Mouse (Mus musculus): Measurements from ENCODE around the gene Faf1. TPM values are rescaled to one million over a fixed set of nuclear protein-coding genes. Genes with fewer than 3 reads are reported as not detected.
A peak's percentile ranks its signal among the peaks of the same experiment; 100 is the strongest.

Faf1 gene
- total and polyA plus RNA-seq, 3 experiments, result 34.9 to 52.8 (median 38.2) TPM

GRCm38 (mm10) chr4:109655738-109656137, 20.6 kb upstream of the Faf1 start:
- TF ChIP-seq MXI1 (IDR thresholded peaks at IDR 0.05; ENCODE audit: low read depth, low read length) (no peak), ZMIZ1 (IDR thresholded peaks at IDR 0.05; ENCODE audit: low read depth, low read length) (no peak), HCFC1 (IDR thresholded peaks at IDR 0.05; ENCODE audit: low read depth, low read length) (no peak), BHLHE40 (IDR thresholded peaks at IDR 0.05; ENCODE audit: low read depth, low read length) (no peak), GABPA (IDR thresholded peaks at IDR 0.05; ENCODE audit: insufficient replicate concordance, low read depth, low read length) (no peak), USF2 (conservative IDR thresholded peaks at IDR 0.05; ENCODE audit: low read depth, low read length) (no peak), RCOR1 (conservative IDR thresholded peaks at IDR 0.05; ENCODE audit: low read depth, low read length) (no peak), UBTF (IDR thresholded peaks at IDR 0.05; ENCODE audit: low read depth, low read length) (no peak), USF1 (IDR thresholded peaks at IDR 0.05; ENCODE audit: low read depth, low read length) (no peak), NRF1 (IDR thresholded peaks at IDR 0.05; ENCODE audit: low read depth, low read length) (no peak)
- no peaks in the 10 kb centered on the region for H3K4me1 ChIP-seq (ENCODE audit: control insufficient read depth in 1 of 2, insufficient read depth in 2 of 2)
- no peaks in the 10 kb centered on the region for H3K36me3 ChIP-seq (replicated peaks in 1 of 2; ENCODE audit: control insufficient read depth in 1 of 2, insufficient read depth in 1 of 2, low read length in 1 of 2)
- no peak for DNase-seq (ENCODE audit: extremely low read depth)
- no peak overlapping the region for H3K4me3 ChIP-seq (replicated peaks in 1 of 3; ENCODE audit: low read depth in 2 of 3, low read length in 2 of 3, poor library complexity in 1 of 3)
- in situ Hi-C loops (cut with MboI; ENCODE audit: low pct_ligation_motif_present, low pct_unique_long_range_greater_than_20kb, low sequenced_read_pairs), result no loop called here
- H3K4me2 ChIP-seq (ENCODE audit: insufficient read depth, low read depth, poor library complexity, severe bottlenecking), result no peak overlapping the region
- no peaks in the 10 kb centered on the region for H3K9me3 ChIP-seq (replicated peaks; ENCODE audit: low read length)
- no peaks in the 10 kb centered on the region for H3K27me3 ChIP-seq (replicated peaks)
- dilution Hi-C loops (cut with MboI; ENCODE audit: extremely low pct_ligation_motif_present, extremely low pct_unique_long_range_greater_than_20kb, low sequenced_read_pairs), result no loop called here
- no peak overlapping the region for H3K9ac ChIP-seq (ENCODE audit: insufficient read depth, low read depth)
- no peak overlapping the region for H3K27ac ChIP-seq (ENCODE audit: insufficient read depth, low read depth)
- no peaks in the 10 kb centered on the region for H3K79me2 ChIP-seq (replicated peaks; ENCODE audit: control insufficient read depth, extremely low read depth, insufficient read depth, poor library complexity, severe bottlenecking)

GRCm38 (mm10) chr4:109656301-109656700, 20.1 kb upstream of the Faf1 start:
- H3K9me3 ChIP-seq (replicated peaks; ENCODE audit: low read length), result no peaks in the 10 kb centered on the region
- no peak for TF ChIP-seq MXI1 (IDR thresholded peaks at IDR 0.05; ENCODE audit: low read depth, low read length)
- no peak for TF ChIP-seq HCFC1 (IDR thresholded peaks at IDR 0.05; ENCODE audit: low read depth, low read length)
- no peak for TF ChIP-seq USF1 (IDR thresholded peaks at IDR 0.05; ENCODE audit: low read depth, low read length)
- TF ChIP-seq UBTF (IDR thresholded peaks at IDR 0.05; ENCODE audit: low read depth, low read length), result no peak
- TF ChIP-seq IRF4 (IDR thresholded peaks at IDR 0.05; ENCODE audit: low read depth, low read length), result no peak
- no peak for TF ChIP-seq NRF1 (IDR thresholded peaks at IDR 0.05; ENCODE audit: low read depth, low read length)
- no peak for TF ChIP-seq SIN3A (IDR thresholded peaks at IDR 0.05; ENCODE audit: low read length)
- no peak for TF ChIP-seq EP300 (IDR thresholded peaks at IDR 0.05; ENCODE audit: low read length)
- no peak for TF ChIP-seq POLR2A (IDR thresholded peaks at IDR 0.05; ENCODE audit: low read depth, low read length)
- no peak for TF ChIP-seq BHLHE40 (IDR thresholded peaks at IDR 0.05; ENCODE audit: low read depth, low read length)
- TF ChIP-seq JUND (conservative IDR thresholded peaks at IDR 0.05; ENCODE audit: low read depth, low read length), result no peak
- TF ChIP-seq E2F4 (IDR thresholded peaks at IDR 0.05; ENCODE audit: insufficient replicate concordance, low read depth, low read length), result no peak
- no peak for TF ChIP-seq MEF2A (IDR thresholded peaks at IDR 0.05; ENCODE audit: borderline replicate concordance, low read depth, low read length)
- no peak for TF ChIP-seq JUN (IDR thresholded peaks at IDR 0.05; ENCODE audit: insufficient read depth, low read depth, low read length)
- peak overlapping the region; percentile 43; the same call in 1 of the 2 replicates for H3K9ac ChIP-seq (ENCODE audit: insufficient read depth, low read depth)
- no peaks in the 10 kb centered on the region for H3K27me3 ChIP-seq (replicated peaks)
- no peak for DNase-seq (ENCODE audit: extremely low read depth)
- H3K79me2 ChIP-seq (replicated peaks; ENCODE audit: control insufficient read depth, extremely low read depth, insufficient read depth, poor library complexity, severe bottlenecking), result no peaks in the 10 kb centered on the region
- peaks cover 0 to 3% of the 10 kb centered on the region in 2 experiments for H3K36me3 ChIP-seq (replicated peaks in 1 of 2; ENCODE audit: control insufficient read depth in 1 of 2, insufficient read depth in 1 of 2, low read length in 1 of 2)
- H3K4me1 ChIP-seq (ENCODE audit: control insufficient read depth in 1 of 2, insufficient read depth in 2 of 2), result no peaks in the 10 kb centered on the region; a peak in 1 of 4 replicates
- dilution Hi-C loops (cut with MboI; ENCODE audit: extremely low pct_ligation_motif_present, extremely low pct_unique_long_range_greater_than_20kb, low sequenced_read_pairs), result no loop called here
- in situ Hi-C loops (cut with MboI; ENCODE audit: low pct_ligation_motif_present, low pct_unique_long_range_greater_than_20kb, low sequenced_read_pairs), result no loop called here
- H3K4me2 ChIP-seq (ENCODE audit: insufficient read depth, low read depth, poor library complexity, severe bottlenecking), result peak overlapping the region; percentile 73
- H3K4me3 ChIP-seq (replicated peaks in 1 of 3; ENCODE audit: low read depth in 2 of 3, low read length in 2 of 3, poor library complexity in 1 of 3), result no peak overlapping the region
- H3K27ac ChIP-seq (ENCODE audit: insufficient read depth, low read depth), result no peak overlapping the region
